Mouse (Mus musculus) lung, postnatal 0 days (tissue): ENCODE results near the gene Gm20388. TPM values are rescaled to one million over a fixed set of nuclear protein-coding genes. Genes with fewer than 3 reads are reported as not detected.
"Not testable (repeated sequence)": the region's sequence is repeated elsewhere in the genome, so short reads cannot be mapped to it uniquely, and the experiment has no call there.

Experiments used
- ATAC-seq: fragments of 200-750 bp; cut with Nextera tagmentation; 2 replicates; pipeline ENCODE4 v1.8.0; 2017; ENCODE audit warnings: moderate library complexity
- DNase-seq: peaks from one replicate; pipeline ENCODE4 v3.0.0-alpha.2; 2016; ENCODE audit warnings: low spot score
- H3K27ac ChIP-seq: fragments of 300-500 bp; sonication (generic); 2 replicates; pipeline ENCODE4 v1.5.1; 2014; ENCODE audit warnings: antibody characterized with exemption, mild to moderate bottlenecking, low read length, mixed read lengths
- H3K27me3 ChIP-seq: fragments of 300-500 bp; sonication (generic); replicated peaks from 2 replicates; pipeline ENCODE4 v1.6.1; 2014; ENCODE audit warnings: low read length, mixed read lengths; ENCODE audit not compliant: insufficient read depth
- H3K36me3 ChIP-seq: fragments of 300-500 bp; sonication (generic); 2 replicates; pipeline ENCODE4 v1.6.1; 2014; ENCODE audit warnings: low read length, mixed read lengths; ENCODE audit not compliant: insufficient read depth
- H3K4me1 ChIP-seq: fragments of 300-500 bp; sonication (generic); 2 replicates; pipeline ENCODE4 v1.6.1; 2014; ENCODE audit warnings: antibody characterized with exemption, low read depth, low read length, mixed read lengths; ENCODE audit not compliant: insufficient read depth
- H3K4me2 ChIP-seq: fragments of 300-500 bp; sonication (generic); replicated peaks from 2 replicates; pipeline ENCODE4 v1.6.1; 2014; ENCODE audit warnings: low read depth, mild to moderate bottlenecking, low read length, moderate library complexity, mixed read lengths
- H3K4me3 ChIP-seq: fragments of 300-500 bp; sonication (generic); 2 replicates; pipeline ENCODE4 v1.5.1; 2014; ENCODE audit warnings: low read depth, low read length
- H3K9ac ChIP-seq: fragments of 300-500 bp; sonication (generic); replicated peaks from 2 replicates; pipeline ENCODE4 v1.6.1; 2014; ENCODE audit warnings: low read depth, mild to moderate bottlenecking
- H3K9me3 ChIP-seq: fragments of 300-500 bp; sonication (generic); 2 replicates; pipeline ENCODE4 v1.6.1; 2016; ENCODE audit warnings: low read length, mixed read lengths
- CTCF ChIP-seq: IDR thresholded peaks from 2 replicates; pipeline ENCODE4 v1.5.1; 2016; ENCODE audit warnings: antibody characterized with exemption, mild to moderate bottlenecking
- EP300 ChIP-seq: IDR thresholded peaks from 2 replicates; pipeline ENCODE4 v1.6.1; 2016; ENCODE audit warnings: antibody characterized with exemption, mild to moderate bottlenecking, control low read depth
- WGBS: fragments of 180-500 bp; shearing (Covaris S2); extraction: QIAGEN DNeasy Blood & Tissue Kit; methylation state at CpG from one replicate; pipeline ENCODE4 v1.1.7; 2014; 5-methylcytosine and 5-hydroxymethylcytosine counted together
- polyA plus RNA-seq: library from polyadenylated mRNA; unstranded; fragments of >200 nt; fragmentation: Nextera tagmentation; extraction: Ambion mirVana; gene quantifications from 2 replicates; pipeline ENCODE4 v1.2.1, GENCODE M21; 2015

The Gm20388 gene
- polyA plus RNA-seq, 1 experiment from 2014 or later = not detected

GRCm38 (mm10) chr8:123188841-123189240 lies 3278.2 kb downstream of the Gm20388 start:
- no peak for TF ChIP-seq EP300
- TF ChIP-seq CTCF = no peak
- Histone ChIP-seq H3K27me3 (no peaks in the 10 kb centered on the region), H3K4me2 (peak overlapping the region; percentile 51), H3K27ac (peak overlapping the region; percentile 55), H3K4me3 (no peak overlapping the region), H3K36me3 (no peaks in the 10 kb centered on the region), H3K4me1 (0 out of 2 replicates have a peak, but pooled peaks cover 2% of the 10 kb centered on the region), H3K9me3 (no peaks in the 10 kb centered on the region), H3K9ac (no peak overlapping the region)
- WGBS = 35% methylated on average over 7 of the region's 7 CpGs
- ATAC-seq (no peak), DNase-seq (peak; percentile 50)

- ATAC-seq (peak; percentile 52), DNase-seq (peak; percentile 94)
- Histone ChIP-seq H3K27ac (no peak overlapping the region), H3K27me3 (no peaks in the 10 kb centered on the region), H3K9me3 (no peaks in the 10 kb centered on the region), H3K4me2 (0 out of 2 replicates have a peak overlapping the region, but pooled peaks have one; percentile 28), H3K36me3 (no peaks in the 10 kb centered on the region), H3K4me3 (no peak overlapping the region), H3K4me1 (0 out of 2 replicates have a peak, but pooled peaks cover 1% of the 10 kb centered on the region), H3K9ac (no peak overlapping the region)
- WGBS = 2% methylated on average over 9 of the region's 9 CpGs
- peak; percentile 77 for TF ChIP-seq CTCF
- no peak for TF ChIP-seq EP300
These were observed 3280.0 kb downstream of the Gm20388 start for GRCm38 (mm10) chr8:123190678-123191077.

- Histone ChIP-seq H3K27ac (no peak overlapping the region), H3K36me3 (no peaks in the 10 kb centered on the region), H3K4me3 (no peak overlapping the region), H3K9ac (no peak overlapping the region), H3K4me1 (no peaks in the 10 kb centered on the region), H3K4me2 (no peak overlapping the region), H3K9me3 (no peaks in the 10 kb centered on the region), H3K27me3 (no peaks in the 10 kb centered on the region)
- TF ChIP-seq EP300 = no peak
- TF ChIP-seq CTCF = no peak
- WGBS = 47% methylated on average over 8 of the region's 8 CpGs
- ATAC-seq (no peak), DNase-seq (no peak)
These were observed 3281.3 kb downstream of the Gm20388 start for GRCm38 (mm10) chr8:123191908-123192307.

GRCm38 (mm10) chr8:123193771-123194170 lies 3283.1 kb downstream of the Gm20388 start:
- Histone ChIP-seq H3K27ac (no peak overlapping the region), H3K36me3 (no peaks in the 10 kb centered on the region), H3K4me3 (no peak overlapping the region), H3K4me1 (no peaks in the 10 kb centered on the region), H3K4me2 (no peak overlapping the region), H3K27me3 (no peaks in the 10 kb centered on the region), H3K9me3 (no peaks in the 10 kb centered on the region), H3K9ac (no peak overlapping the region)
- WGBS = 92% methylated on average over 9 of the region's 9 CpGs
- ATAC-seq = no peak
- no peak for TF ChIP-seq CTCF
- no peak for TF ChIP-seq EP300
- no peak for DNase-seq

GRCm38 (mm10) chr8:123197016-123197415 lies 3286.4 kb downstream of the Gm20388 start:
- not testable (repeated sequence) for H3K4me1 ChIP-seq, H3K36me3 ChIP-seq, H3K9me3 ChIP-seq, H3K27ac ChIP-seq, H3K27me3 ChIP-seq, ATAC-seq, DNase-seq, H3K4me3 ChIP-seq, H3K4me2 ChIP-seq, H3K9ac ChIP-seq
- 77% methylated on average over 5 of the region's 5 CpGs for WGBS

- TF ChIP-seq EP300 = no peak
- TF ChIP-seq CTCF = no peak
- Histone ChIP-seq H3K9ac (no peak overlapping the region), H3K27ac (no peak overlapping the region), H3K4me2 (no peak overlapping the region), H3K4me3 (no peak overlapping the region), H3K4me1 (no peaks in the 10 kb centered on the region), H3K36me3 (no peaks in the 10 kb centered on the region), H3K9me3 (no peaks in the 10 kb centered on the region), H3K27me3 (no peaks in the 10 kb centered on the region)
- peak; percentile 44; the same call in 1 of the 2 replicates for ATAC-seq
- DNase-seq = peak; percentile 39
- WGBS = 40% methylated on average over 14 of the region's 14 CpGs
These were observed 3289.2 kb downstream of the Gm20388 start for GRCm38 (mm10) chr8:123199864-123200263.

- 0 out of 2 replicates have a peak, but pooled peaks have one; percentile 12 for ATAC-seq
- no peaks in the 10 kb centered on the region for H3K4me1 ChIP-seq
- TF ChIP-seq CTCF = peak; percentile 96
- no peak for TF ChIP-seq EP300
- no peaks in the 10 kb centered on the region for H3K9me3 ChIP-seq
- H3K27me3 ChIP-seq = no peaks in the 10 kb centered on the region
- H3K27ac ChIP-seq = no peak overlapping the region
- peak; percentile 79 for DNase-seq
- no peak overlapping the region for H3K4me2 ChIP-seq
- 22% methylated on average over 5 of the region's 5 CpGs for WGBS
- H3K9ac ChIP-seq = no peak overlapping the region
- no peaks in the 10 kb centered on the region for H3K36me3 ChIP-seq
- no peak overlapping the region for H3K4me3 ChIP-seq
These were observed 3291.6 kb downstream of the Gm20388 start for GRCm38 (mm10) chr8:123202288-123202687.
